Mouse (Mus musculus) adrenal gland, adult 2 months (tissue): ENCODE data around the gene 2010111I01Rik. TPM values are rescaled to one million over a fixed set of nuclear protein-coding genes. Genes with fewer than 3 reads are reported as not detected.

Experiments used
- DNase-seq: peaks from one replicate; pipeline ENCODE4 v3.0.0; 2021
- polyA plus RNA-seq: library from polyadenylated mRNA; depleted of rRNA; stranded (reverse); fragments of >200 nt; gene quantifications from 2 replicates; pipeline ENCODE4 v1.2.3, GENCODE M21; 2012
- total RNA-seq, 2 experiments: library from RNA; stranded (reverse); gene quantifications; 2 replicates each; pipeline ENCODE4 v1.2.3; 2021

Gene 2010111I01Rik
- total and polyA plus RNA-seq, 3 experiments, result 39.9 to 99.2 (median 62.1) TPM

DNA sequence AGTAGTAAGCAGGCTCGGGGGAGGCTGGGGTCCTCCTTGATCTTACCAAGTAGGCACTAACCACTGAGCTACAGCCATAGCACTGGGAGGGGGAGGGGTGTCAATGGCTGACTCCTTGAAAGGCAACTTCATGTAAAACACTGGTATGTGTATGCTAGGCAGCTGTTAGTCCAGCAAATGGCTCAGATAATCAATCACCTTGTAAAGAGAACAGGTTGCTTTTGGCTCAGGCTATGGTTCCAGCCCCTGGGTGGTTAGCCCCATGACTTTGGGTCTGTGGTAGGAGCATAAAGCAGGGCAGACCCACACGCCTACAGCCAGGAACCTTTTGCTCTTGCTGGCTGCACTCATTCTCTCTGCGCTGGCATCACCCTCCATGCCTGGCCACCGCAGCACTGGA lies 325.4 kb downstream of the 2010111I01Rik start:
- no peak for DNase-seq

DNA sequence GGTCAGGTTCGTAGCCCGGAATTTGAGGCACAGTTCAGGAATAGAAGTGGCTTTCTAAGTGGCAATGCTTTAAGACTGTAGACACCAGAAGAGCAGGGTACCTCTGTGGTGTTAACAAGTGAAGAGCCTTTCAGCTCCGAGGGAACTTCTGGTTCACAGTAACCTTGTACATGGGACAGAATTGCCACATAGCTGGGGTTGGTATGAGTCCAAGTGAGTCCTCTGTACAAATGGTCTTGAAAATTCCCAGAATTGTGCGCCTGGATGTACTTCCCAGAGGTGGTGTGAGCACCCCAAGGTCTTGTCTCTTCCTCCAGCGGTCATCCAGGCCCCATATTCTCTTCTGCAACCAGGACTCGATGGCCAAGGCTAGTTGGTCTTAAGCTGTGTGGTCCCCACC lies 326.3 kb downstream of the 2010111I01Rik start:
- peak; percentile 81 for DNase-seq

DNA sequence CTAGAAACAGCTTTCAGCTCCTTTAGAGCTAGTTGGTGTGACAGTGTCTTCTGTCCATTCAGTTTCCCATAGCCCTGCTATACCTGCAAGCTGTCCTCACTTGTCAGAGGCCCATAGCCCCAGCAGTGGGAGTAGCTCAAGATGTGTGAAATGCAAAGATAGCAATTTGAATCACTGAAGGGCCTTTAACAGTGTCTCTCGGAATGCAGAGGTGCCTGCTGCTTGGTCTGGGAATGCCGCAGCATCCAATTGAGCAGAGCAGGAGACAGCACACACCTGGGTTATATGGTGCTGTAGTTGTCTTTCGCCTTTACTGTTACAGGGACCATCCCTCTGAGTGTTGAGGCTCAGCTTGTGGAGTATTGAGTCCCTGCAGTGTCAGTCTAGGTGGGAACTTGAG lies 329.0 kb downstream of the 2010111I01Rik start:
- DNase-seq, result no peak

DNA sequence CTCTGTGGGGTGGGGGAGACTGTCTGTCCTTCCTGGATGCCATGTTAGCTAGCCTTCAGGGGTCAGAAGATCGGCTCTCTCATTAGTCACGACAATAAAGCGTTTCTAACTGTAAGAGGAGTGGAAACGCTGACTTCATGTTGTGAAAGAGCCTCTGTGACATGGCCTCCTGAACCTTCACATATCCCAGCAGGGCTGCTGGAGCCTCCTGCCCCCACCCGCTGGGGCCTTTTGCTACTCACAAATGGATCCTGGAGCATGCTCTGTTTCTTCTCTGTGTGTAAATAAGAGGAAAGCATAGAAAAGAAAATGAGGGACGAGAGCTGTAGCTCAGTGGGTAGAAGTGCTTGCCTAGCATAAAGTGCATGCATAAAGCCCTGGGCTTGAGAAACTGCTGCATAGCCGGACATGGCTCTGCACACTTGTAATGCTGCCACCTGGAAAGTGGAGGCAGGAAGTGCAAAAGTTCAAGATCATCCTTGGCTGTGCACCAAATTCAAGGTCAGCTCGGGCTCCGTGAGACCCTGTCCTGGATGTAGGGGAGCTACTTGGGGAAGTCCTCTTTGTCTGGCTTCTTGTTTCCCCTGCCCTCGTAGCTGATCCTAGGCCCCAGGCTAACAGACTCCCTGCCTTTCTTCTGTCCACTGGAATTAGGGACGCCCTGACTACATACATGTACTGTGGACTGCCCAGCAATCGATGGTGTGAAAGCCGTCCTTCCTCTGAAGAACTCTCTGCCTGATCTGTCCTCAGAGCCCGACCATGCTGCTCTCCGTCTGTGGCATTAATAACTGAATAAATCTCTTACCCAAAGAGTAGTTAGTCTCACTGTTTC lies 329.9 kb downstream of the 2010111I01Rik start:
- peak; percentile 83 for DNase-seq

DNA sequence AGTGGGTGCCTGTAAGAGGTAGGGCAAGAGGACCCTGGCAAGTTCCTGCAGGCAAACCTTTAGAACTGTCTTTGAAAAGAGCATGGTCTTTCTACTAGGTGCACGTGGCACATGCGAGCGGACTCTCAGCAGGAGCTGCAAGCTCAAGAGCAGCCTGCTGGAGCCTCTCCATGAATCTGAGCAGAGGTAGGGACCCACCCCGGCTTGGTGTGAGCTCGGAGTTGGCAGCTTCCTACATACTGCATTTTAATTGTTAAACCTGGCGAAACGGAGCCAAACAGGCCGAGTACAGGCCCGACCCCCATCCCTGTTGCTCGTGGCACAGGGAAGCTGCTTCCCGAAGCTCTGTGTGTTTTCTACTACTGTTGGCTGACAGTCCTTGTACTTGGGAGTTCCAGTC lies 331.6 kb downstream of the 2010111I01Rik start:
- DNase-seq, result no peak

DNA sequence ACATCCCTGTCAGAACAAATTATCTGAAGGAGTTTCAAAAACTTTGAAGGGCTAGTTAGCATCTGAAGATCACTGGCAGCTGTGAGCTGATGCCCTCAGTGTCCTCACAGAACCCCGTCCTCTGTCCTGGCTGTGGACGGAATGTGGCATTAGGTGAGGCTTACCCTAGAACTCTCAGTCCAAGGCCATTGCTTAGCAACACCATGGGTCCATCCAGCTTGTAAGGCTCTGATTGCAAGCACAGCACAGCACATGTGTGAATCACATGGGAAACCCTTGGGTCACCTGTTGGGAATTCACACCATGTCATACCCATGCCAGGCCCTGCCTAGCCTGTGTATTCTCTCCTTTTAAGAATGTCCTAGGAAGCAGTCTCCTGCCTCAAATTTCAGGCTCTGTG lies 332.3 kb downstream of the 2010111I01Rik start:
- no peak for DNase-seq

DNA sequence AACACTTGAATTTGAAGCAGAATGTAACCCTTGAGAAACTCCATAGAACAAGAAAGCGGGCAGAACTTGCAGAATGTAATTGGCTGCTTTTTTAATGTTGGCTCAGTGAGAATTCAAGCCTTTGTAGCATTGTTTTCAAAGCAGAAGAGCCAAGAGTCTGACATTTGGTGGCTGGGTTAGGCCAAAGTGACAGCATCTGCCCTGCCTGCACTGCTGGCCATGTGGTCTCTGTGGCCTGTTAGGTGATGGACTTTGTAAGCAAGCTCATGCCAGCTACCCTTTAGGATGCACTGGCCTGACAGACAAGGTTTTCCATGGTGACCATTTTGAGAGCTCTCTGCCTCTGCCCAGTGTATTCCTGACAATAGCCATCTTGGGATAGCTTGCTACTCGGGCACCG lies 333.2 kb downstream of the 2010111I01Rik start:
- no peak for DNase-seq

DNA sequence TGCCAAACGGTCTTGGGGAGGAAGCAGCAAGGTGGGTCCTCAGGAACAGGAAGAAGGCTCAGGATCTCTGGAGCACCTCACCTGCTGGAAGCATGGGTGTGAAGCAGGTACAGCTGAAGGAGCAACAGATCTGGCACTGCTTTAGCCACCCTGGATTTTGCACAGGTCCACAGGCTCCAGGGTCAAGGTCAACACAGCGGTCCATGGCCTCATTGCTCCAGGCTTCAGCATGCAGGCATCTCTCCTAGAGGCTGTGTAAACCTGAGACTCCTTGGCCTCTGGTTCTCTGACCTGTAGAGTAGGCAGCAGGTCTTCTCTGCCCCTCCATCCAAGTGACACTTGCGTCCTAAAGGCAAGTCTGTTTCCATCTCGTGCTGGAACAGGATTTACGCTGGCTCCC lies 334.2 kb downstream of the 2010111I01Rik start:
- DNase-seq, result no peak

DNA sequence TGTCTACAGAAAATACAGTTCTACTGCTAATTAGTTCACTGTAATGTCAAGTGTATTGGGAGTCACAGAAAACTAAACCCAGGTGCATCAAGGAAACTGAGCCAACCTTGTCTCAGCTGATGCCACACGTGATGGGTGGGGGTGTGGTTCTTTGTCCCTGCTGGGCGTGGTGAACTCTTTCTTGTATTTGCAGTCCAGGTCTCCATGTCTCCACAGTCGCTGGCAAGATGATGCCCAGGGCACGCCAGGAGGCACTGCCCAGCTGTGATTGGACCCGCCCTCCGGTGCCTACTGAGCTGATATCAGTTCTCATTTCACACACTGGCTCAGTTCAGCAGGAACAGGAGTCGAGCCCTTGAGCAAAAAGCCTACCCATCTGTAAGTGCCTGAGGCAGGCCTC lies 336.2 kb downstream of the 2010111I01Rik start:
- DNase-seq, result no peak

DNA sequence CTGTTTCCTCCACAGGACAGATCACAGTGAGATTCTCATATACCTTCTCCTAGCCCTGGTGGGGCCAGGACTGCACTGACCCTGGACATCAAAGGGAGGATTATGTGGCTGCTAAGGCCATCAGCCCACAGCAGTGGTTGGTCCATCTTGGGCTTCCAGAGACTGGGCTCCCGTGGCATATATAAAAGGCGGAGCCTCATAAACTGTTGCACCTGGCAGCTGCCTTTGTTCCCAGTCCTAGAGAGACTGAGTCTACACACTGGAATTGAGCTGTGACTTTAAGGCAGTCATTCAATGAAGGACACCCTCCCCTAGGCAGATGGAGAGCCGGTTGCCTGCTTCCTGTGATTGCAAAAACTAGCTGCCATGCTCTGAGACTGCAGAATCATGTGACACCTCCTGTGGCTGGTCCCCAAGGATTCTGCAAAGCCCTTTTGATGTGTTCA lies 337.1 kb downstream of the 2010111I01Rik start:
- peak; percentile 55 for DNase-seq

DNA sequence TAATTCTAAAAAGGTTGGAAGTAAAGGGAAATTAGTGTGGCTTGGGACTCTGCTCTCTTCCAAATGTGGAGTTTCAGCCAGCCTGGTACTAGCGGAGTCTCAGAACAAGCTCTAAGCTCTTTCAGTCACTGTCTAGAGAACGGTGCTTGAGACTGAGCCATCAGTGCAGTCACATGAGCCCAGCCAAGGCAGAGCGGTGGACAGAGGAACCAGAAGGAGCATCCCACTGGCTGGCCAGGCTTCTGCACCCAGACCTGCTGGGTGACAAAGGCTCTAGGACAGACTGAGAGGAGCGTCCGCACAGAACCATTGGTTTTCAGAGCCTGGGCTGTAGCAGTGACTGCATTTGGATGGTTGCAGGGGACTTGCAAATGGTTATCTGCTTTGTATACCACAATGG lies 337.7 kb downstream of the 2010111I01Rik start:
- DNase-seq, result no peak

DNA sequence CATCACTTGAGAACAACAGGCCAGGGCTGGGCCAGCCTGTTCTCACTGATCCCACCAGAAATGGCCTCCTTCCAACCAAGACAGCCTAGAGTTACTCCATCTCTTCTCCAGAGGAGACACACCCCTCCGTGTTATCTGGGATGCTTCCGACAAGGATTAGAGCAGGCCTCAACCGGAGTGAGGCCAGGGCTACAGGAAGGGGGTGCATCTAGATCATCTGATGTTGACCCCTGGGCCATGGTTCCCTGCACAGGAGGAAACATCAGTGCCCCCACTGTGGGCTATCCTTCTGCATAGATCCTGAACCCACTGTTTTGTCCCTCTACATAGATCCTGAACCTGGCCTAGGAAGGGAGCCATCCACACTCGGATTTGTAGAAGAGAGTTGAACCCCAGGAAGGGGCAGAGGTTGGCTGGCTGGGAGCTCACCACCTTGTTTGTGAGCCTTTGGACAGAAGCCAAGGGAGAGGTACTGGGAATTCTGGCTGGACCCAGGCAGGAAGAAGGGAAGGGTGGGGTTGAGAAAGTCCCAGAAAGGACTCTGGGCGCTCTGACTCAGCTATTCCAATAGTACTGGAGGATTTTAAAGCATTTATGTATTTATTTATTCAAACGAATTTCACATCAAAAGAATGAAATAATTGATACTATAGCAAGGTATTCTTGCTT lies 339.6 kb downstream of the 2010111I01Rik start:
- DNase-seq, result peak; percentile 56

DNA sequence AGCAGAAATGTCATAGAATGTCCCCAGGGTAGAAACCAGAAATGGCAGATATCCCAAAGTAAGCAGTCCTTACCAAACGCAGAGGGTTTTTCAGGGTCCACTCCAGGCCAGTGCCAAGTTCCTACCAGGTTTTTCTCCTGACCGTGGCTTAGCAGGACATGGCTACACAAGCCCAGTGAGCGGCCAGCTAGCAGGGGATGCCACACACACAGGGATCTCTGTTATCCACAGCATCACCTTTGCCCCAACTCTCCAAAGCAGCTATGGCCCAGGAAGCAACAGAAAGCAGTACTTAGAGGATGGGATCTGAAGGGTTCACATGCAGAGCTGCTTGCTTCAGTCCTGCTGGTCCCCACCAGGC lies 340.1 kb downstream of the 2010111I01Rik start:
- no peak for DNase-seq

DNA sequence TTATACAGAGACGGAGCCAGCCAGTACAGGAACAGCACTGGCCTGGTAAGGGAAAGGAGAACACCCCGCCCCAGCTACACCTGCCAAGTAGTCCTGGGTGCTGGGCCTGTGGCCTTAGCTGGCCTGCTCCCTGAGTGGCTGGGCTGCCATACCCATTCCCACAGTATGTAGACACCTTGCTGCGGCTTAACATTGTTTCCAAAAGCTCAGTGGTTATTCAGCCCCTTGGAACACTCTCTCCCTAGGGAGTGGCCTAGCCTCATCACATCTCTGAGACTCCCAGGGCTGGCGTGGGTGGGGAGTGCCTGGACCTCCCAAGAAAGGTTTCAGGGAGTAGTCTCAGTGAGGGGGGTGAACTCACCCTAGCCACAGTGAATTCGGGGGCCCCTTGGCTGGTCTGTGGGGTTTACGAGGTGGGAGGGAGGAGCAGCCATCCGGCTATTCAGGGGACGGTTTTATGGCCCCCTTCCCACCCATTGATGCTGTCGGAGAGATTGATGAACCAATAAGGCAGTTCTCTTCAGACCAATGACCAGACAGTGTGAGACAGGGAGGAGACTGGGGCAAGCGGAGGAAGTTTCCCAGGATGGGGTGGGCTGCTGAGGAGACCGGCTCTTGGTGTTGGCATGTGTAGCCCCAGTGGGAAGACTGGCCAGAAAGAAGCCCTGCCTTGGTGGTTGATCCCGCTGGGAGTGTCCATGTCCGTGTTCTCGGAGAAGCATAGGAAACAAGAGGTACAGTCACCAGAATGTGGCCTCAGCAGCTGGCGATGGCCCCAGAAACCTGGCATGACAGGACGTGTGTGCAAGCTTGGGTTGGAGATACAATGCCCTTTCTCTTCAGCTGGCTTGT lies 340.7 kb downstream of the 2010111I01Rik start:
- DNase-seq, result peak; percentile 65

DNA sequence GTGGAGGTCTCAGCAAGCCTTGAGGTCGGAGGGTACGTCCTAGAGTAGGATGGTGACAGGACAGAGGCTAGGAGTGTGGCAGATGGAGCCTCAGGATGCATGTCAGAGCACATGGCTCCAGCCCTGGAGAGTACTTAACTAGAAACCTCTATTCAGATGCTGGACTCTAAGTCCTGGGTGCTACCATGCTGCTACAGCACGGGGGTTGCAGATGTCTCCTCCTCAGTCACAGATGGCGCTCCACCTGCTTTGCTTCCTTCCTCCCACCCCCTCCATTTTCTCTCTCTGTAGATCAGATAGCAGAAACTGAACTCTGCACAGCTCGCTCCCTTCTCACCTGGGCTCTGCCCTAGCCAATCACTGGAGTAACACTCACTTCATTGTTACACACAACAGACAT lies 342.1 kb downstream of the 2010111I01Rik start:
- DNase-seq, result no peak

DNA sequence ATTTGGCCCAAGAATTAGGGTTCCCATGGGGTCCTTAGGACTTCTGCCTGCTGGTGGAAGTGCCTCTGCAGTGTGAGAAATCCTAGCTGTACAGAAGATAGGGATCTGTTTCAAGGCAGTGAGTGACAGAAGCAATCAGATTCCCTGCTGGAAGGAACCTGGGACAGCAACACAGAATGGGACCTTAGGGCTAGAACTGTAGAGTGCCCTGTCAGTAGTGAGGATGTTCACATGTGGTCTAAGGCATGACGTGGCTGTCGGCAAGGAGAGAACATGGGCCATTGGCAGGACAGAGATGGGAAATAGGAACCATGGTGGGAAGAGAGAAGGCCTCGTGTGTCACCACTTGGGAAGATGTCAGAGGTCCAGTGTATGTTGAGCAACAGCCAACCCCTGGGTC lies 344.9 kb downstream of the 2010111I01Rik start:
- peak; percentile 43 for DNase-seq

DNA sequence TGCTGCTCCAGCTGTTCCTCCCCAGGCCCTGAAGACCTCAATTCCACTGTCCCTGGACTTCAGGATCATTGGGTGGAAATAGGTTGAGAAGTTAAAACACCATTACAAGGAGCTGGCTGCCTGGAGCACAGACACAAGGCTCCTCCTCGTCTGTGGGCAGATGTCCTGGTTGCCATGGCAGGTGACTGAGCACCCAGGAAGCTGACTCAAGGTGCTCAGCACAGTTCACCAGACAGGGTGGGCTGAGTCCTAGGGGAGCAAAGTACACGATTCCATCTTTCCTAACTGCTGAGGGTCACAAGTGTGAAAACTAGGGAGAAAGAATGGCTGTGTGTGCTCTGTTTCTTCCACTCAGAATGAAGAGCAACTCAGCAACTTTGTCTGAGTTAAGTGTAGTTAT lies 346.5 kb downstream of the 2010111I01Rik start:
- DNase-seq, result no peak

DNA sequence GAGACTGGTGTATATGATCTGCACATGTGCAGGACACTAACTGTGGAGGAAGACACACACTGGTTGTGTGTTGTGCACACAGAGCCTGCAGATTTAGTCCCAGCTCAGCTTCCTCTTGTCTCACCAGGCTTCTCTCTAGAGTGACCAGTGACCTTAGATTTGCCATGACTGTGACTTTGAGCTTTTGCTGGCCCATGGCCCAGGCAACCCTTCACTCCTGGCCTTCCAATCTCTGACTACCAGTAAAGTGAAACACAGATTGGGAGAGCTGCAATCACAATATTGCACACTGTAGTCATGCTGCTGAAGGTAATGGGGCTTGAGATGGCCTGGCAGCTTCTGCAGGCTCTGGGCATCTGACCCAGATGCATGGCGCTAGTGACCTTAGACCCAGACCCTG lies 348.6 kb downstream of the 2010111I01Rik start:
- peak; percentile 89 for DNase-seq

DNA sequence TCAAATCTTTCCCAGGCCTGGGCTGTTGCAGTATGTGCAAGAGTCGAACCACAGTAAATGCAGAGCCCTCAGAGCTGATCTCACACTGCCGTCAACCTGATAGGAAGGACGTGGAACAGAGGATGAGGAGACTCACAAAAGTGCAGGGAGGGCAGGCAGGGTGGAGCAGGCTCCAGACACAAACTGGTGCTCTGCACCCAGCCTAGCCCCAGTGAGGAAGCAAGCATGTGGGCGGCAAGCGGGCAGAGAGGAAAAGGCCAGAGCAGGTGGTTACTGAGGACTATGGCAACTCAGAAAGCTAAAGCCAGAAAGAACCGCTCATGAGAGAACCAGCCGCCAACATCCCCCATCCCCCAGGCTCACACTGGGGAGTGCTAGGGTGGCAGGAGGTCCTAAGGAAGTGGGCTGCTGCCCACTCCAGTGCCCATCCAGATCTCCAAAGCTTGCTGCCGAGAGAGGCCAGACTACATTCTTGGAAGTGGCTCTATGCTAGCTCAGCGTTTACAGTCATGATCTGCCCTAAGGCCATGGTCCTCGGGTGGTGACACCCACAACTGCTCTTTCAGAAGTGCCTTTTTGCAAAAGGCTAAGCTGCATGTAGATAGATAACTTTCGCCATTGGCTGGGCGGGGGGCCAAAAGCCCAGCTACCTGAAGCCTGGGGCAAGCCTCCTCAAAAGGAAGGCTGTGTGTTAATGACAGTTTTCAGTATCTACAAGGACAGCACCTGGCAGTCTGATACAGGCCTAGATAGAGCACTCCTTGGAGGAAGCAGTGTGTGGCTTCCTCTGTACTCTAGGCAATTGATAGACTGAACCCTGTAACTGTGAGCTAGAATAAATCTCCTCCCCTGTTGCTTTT lies 349.3 kb downstream of the 2010111I01Rik start:
- DNase-seq, result peak; percentile 44

DNA sequence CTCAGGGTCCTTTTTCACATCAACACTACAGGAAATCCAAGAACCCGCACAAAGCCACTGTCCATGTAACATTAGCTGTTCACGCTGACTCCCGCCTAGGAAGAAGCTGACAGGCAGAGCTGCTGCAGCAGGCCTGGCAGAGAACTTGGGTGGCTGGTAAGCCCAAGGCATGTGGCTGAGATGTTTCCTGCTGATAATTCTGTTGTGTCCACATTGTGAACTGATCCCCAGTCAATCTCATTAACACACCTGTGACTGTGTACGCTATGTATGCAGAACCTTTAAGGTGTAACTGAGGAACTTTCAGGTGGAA lies 349.9 kb downstream of the 2010111I01Rik start:
- peak; percentile 20 for DNase-seq

DNA sequence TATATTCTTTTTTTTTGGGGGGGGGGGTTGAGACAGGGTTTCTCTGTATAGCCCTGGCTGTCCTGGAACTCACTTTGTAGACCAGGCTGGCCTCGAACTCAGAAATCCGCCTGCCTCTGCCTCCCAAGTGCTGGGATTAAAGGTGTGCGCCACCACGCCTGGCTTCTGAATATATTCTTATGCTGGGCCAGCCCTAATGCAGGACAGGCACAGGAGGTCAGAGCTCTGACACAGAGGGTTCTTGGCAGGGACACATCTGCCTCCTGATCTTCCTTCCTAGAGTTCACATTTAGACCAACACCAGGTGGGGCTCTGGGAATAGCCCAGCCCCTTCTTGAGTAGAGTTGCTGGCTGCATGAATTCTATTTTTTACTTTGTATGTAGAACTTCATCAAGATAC lies 350.4 kb downstream of the 2010111I01Rik start:
- peak; percentile 18 for DNase-seq

DNA sequence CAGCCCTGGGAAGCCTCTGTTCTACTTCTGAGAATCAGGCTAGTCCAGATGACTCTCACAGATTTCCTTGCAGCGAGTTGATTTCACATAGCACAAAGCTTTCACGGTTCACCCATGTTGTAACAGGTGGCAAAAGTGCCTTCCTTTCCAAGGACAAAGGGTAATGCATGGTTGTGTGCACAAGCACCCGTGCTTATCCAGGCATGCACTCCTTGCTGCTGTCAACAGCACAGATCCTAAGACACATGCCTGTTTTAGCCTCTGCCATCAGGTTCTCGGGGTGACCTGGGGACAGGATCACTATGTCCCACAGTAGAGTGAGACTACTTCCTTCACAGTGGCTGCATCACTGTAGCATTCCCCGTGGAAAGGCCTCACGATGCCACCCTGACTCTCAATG lies 351.1 kb downstream of the 2010111I01Rik start:
- DNase-seq, result no peak
